In genomic region chr17:6013079-6013478, GRCm38 (mm10) we compare ENCODE assay signal across 22 mouse cellular contexts.
A peak's percentile ranks its signal among the peaks of the same experiment; 100 is the strongest.
DNase-seq lines count a peak whose midpoint lies in the region; ATAC-seq and TF ChIP-seq lines count a peak whose summit lies in the region.
"Had no signal": no experiment of that assay in that cellular context is flagged by ENCODE, and none has a peak within 500 bp of the region (broad histone marks: within the 10 kb centered on the region; RNA-seq: fewer than 3 reads in every experiment).

No protein-coding gene starts in this region.

- no peak for TF ChIP-seq POLR2A in heart, adult 2 months (IDR thresholded peaks at IDR 0.05; ENCODE audit: insufficient read depth, low read depth, low read length)
- TF ChIP-seq POLR2A in CH12.LX (IDR thresholded peaks at IDR 0.05; ENCODE audit: low read depth, low read length) = no peak

- no peak for TF ChIP-seq RAD21 in CH12.LX (IDR thresholded peaks at IDR 0.05; ENCODE audit: low read depth, low read length)

- intact Hi-C loops in heart, postnatal 14 days (cut with DNase I) = no loop called here
- intact Hi-C loops in heart, adult 2 months (cut with DNase I) = no loop called here

- TF ChIP-seq EP300 in heart, postnatal 0 days (IDR thresholded peaks at IDR 0.05; ENCODE audit: low read depth) = no peak
- TF ChIP-seq EP300 in heart, adult 2 months (IDR thresholded peaks at IDR 0.05; ENCODE audit: insufficient read depth, low read depth, low read length) = no peak
- TF ChIP-seq EP300 in CH12.LX (IDR thresholded peaks at IDR 0.05; ENCODE audit: low read length) = peak; percentile 84

- no peak for ATAC-seq in heart, embryonic 13.5 days (ENCODE audit: extremely low read depth, insufficient number of reproducible peaks, low FRiP score, low TSS enrichment)
- ATAC-seq in heart, embryonic 15.5 days (replicated peaks; ENCODE audit: insufficient number of reproducible peaks, insufficient read depth, low FRiP score, low read depth) = no peak
- ATAC-seq in heart, postnatal 0 days (ENCODE audit: insufficient read depth, low read depth) = no peak
- ATAC-seq: activated CD4-positive, CD25-positive, alpha-beta regulatory T cell, adult 4 months; CD4-positive, CD25-positive, alpha-beta regulatory T cell, adult 4 months; Patski had no signal

- in situ Hi-C loops in CH12.LX (cut with MboI; ENCODE audit: low pct_ligation_motif_present, low pct_unique_long_range_greater_than_20kb, low sequenced_read_pairs) = loop anchor here (5.0 to 25.0 kb wide), 2 partner anchors 36 to 576 kb away; partner anchors contain the start of gene Tmem242

- TF ChIP-seq CTCF in heart, postnatal 0 days (IDR thresholded peaks at IDR 0.05; ENCODE audit: low read depth) = no peak
- TF ChIP-seq CTCF in heart, adult 2 months (IDR thresholded peaks at IDR 0.05) = no peak
- TF ChIP-seq CTCF in CH12.LX (conservative IDR thresholded peaks at IDR 0.05 in 1 of 2, IDR thresholded peaks at IDR 0.05 in 1 of 2; ENCODE audit: low read depth in 2 of 2, low read length in 2 of 2) = no peak

- peaks cover 19% of the 10 kb centered on the region for H3K36me3 ChIP-seq in heart, embryonic 13.5 days
- H3K36me3 ChIP-seq in heart, embryonic 10.5 days = 0 out of 2 replicates have a peak, but pooled peaks cover 3% of the 10 kb centered on the region
- H3K36me3 ChIP-seq in heart, embryonic 15.5 days = peaks cover 7% of the 10 kb centered on the region; the same call in 1 of the 2 replicates
- peaks cover 29% of the 10 kb centered on the region for H3K36me3 ChIP-seq in heart, postnatal 0 days (replicated peaks; ENCODE audit: control insufficient read depth, insufficient read depth, low read length)
- no peaks in the 10 kb centered on the region for H3K36me3 ChIP-seq in heart, adult 2 months (ENCODE audit: control insufficient read depth, insufficient read depth, low read length)
- peaks cover 2 to 51% of the 10 kb centered on the region in 2 experiments for H3K36me3 ChIP-seq in CH12.LX (replicated peaks in 1 of 2; ENCODE audit: control insufficient read depth in 1 of 2, insufficient read depth in 1 of 2, low read length in 1 of 2)
- H3K36me3 ChIP-seq: G1E had no signal

- DNase-seq in heart, embryonic 10.5 days (ENCODE audit: low spot score) = no peak
- DNase-seq in heart, postnatal 14 days = no peak
- DNase-seq in heart, postnatal 0 days (ENCODE audit: low spot score) = no peak
- no peak for DNase-seq in heart, adult 2 months
- peak; percentile 88 for DNase-seq in CH12.LX (ENCODE audit: extremely low read depth)
- DNase-seq in embryo, embryonic 10 days (ENCODE audit: low spot score) = no peak
- DNase-seq: adrenal gland, adult 2 months; adrenal gland, adult 8-10 months; adrenal gland, postnatal 10 days; adrenal gland, postnatal 14 days; adrenal gland, postnatal 25 days; adrenal gland, postnatal 36 days; B cell, adult 2 months; cerebellum, adult 11 months; cerebellum, adult 11-12 months; cerebellum, adult 18-20 months had no signal

- peak overlapping the region; percentile 4; the same call in 1 of the 2 replicates for H3K9ac ChIP-seq in heart, embryonic 13.5 days
- H3K9ac ChIP-seq in heart, embryonic 15.5 days = no peak overlapping the region
- no peak overlapping the region for H3K9ac ChIP-seq in heart, postnatal 0 days (replicated peaks; ENCODE audit: low read depth, low read length)
- no peak overlapping the region for H3K9ac ChIP-seq in heart, adult 2 months (ENCODE audit: low read depth, low read length)
- no peak overlapping the region for H3K9ac ChIP-seq in CH12.LX (ENCODE audit: insufficient read depth, low read depth)

- no peak overlapping the region for H3K4me3 ChIP-seq in heart, embryonic 13.5 days
- no peak overlapping the region for H3K4me3 ChIP-seq in heart, embryonic 10.5 days
- no peak overlapping the region for H3K4me3 ChIP-seq in heart, embryonic 15.5 days
- H3K4me3 ChIP-seq in heart, postnatal 0 days (ENCODE audit: low read depth, low read length) = no peak overlapping the region
- no peak overlapping the region for H3K4me3 ChIP-seq in heart, adult 2 months
- peak overlapping the region in 1 of 3 experiments; percentile 5 for H3K4me3 ChIP-seq in CH12.LX (replicated peaks in 1 of 3; ENCODE audit: low read depth in 2 of 3, low read length in 2 of 3, poor library complexity in 1 of 3)

- 63% methylated on average over 4 of the region's 4 CpGs for WGBS in heart, embryonic 13.5 days
- WGBS in heart, embryonic 10.5 days = 73% methylated on average over 4 of the region's 4 CpGs
- 69% methylated on average over 4 of the region's 4 CpGs for WGBS in heart, embryonic 15.5 days
- 72% methylated on average over 4 of the region's 4 CpGs for WGBS in heart, postnatal 0 days
- WGBS in heart, adult 2 months = 84% methylated on average over 4 of the region's 4 CpGs

- no peak overlapping the region for H3K4me2 ChIP-seq in heart, embryonic 13.5 days
- no peak overlapping the region for H3K4me2 ChIP-seq in heart, embryonic 15.5 days
- no peak overlapping the region for H3K4me2 ChIP-seq in heart, postnatal 0 days (ENCODE audit: low read depth, low read length)
- no peak overlapping the region for H3K4me2 ChIP-seq in CH12.LX (ENCODE audit: insufficient read depth, low read depth, poor library complexity, severe bottlenecking)

- no peaks in the 10 kb centered on the region for H3K9me3 ChIP-seq in heart, embryonic 13.5 days
- no peaks in the 10 kb centered on the region for H3K9me3 ChIP-seq in heart, embryonic 10.5 days
- no peaks in the 10 kb centered on the region for H3K9me3 ChIP-seq in heart, embryonic 15.5 days (replicated peaks)
- no peaks in the 10 kb centered on the region for H3K9me3 ChIP-seq in heart, postnatal 0 days (replicated peaks; ENCODE audit: control insufficient read depth, low read length)
- H3K9me3 ChIP-seq in CH12.LX (replicated peaks; ENCODE audit: low read length) = no peaks in the 10 kb centered on the region
- H3K9me3 ChIP-seq: G1E had no signal

- dilution Hi-C loops in CH12.LX (cut with MboI; ENCODE audit: extremely low pct_ligation_motif_present, extremely low pct_unique_long_range_greater_than_20kb, low sequenced_read_pairs) = no loop called here

- no peaks in the 10 kb centered on the region for H3K27me3 ChIP-seq in heart, embryonic 13.5 days (replicated peaks)
- H3K27me3 ChIP-seq in heart, embryonic 10.5 days (ENCODE audit: insufficient read depth, poor library complexity, severe bottlenecking) = no peaks in the 10 kb centered on the region
- H3K27me3 ChIP-seq in heart, embryonic 15.5 days = no peaks in the 10 kb centered on the region
- no peaks in the 10 kb centered on the region for H3K27me3 ChIP-seq in heart, postnatal 0 days (ENCODE audit: control insufficient read depth, insufficient read depth, low read length)
- H3K27me3 ChIP-seq in heart, adult 2 months (ENCODE audit: control insufficient read depth, insufficient read depth, low read length) = no peaks in the 10 kb centered on the region
- no peaks in the 10 kb centered on the region for H3K27me3 ChIP-seq in CH12.LX (replicated peaks)
- H3K27me3 ChIP-seq: Patski had no signal

- 0 out of 2 replicates have a peak overlapping the region, but pooled peaks have one; percentile 32 for H3K27ac ChIP-seq in heart, embryonic 13.5 days (replicated peaks)
- no peak overlapping the region for H3K27ac ChIP-seq in heart, embryonic 10.5 days
- peak overlapping the region; percentile 20; the same call in 1 of the 2 replicates for H3K27ac ChIP-seq in heart, embryonic 15.5 days
- H3K27ac ChIP-seq in heart, postnatal 0 days (ENCODE audit: low read depth) = 0 out of 2 replicates have a peak overlapping the region, but pooled peaks have one; percentile 8
- H3K27ac ChIP-seq in heart, adult 2 months = no peak overlapping the region
- H3K27ac ChIP-seq in CH12.LX (ENCODE audit: insufficient read depth, low read depth) = peak overlapping the region; percentile 32; the same call in 1 of the 2 replicates

- H3K79me2 ChIP-seq in heart, adult 2 months (replicated peaks; ENCODE audit: control insufficient read depth, insufficient read depth, low read length) = no peaks in the 10 kb centered on the region
- no peaks in the 10 kb centered on the region for H3K79me2 ChIP-seq in CH12.LX (replicated peaks; ENCODE audit: control insufficient read depth, extremely low read depth, insufficient read depth, poor library complexity, severe bottlenecking)

- H3K4me1 ChIP-seq in heart, embryonic 13.5 days = peaks cover 41% of the 10 kb centered on the region
- H3K4me1 ChIP-seq in heart, embryonic 10.5 days = peaks cover 29% of the 10 kb centered on the region
- peaks cover 33% of the 10 kb centered on the region for H3K4me1 ChIP-seq in heart, embryonic 15.5 days (replicated peaks)
- peaks cover 15% of the 10 kb centered on the region; the same call in 1 of the 2 replicates for H3K4me1 ChIP-seq in heart, postnatal 0 days (ENCODE audit: control insufficient read depth, insufficient read depth)
- peaks cover 11% of the 10 kb centered on the region for H3K4me1 ChIP-seq in heart, adult 2 months (ENCODE audit: control insufficient read depth, insufficient read depth, low read length)
- H3K4me1 ChIP-seq in CH12.LX (ENCODE audit: control insufficient read depth in 1 of 2, insufficient read depth in 2 of 2) = peaks cover 48 to 71% of the 10 kb centered on the region in 2 experiments

TF ChIP-seq in CH12.LX, 34 proteins besides CTCF, POLR2A, EP300 and RAD21 (continues in another document):
- 0 out of 2 replicates have a peak, but pooled peaks have one; percentile 26 for TF ChIP-seq KAT2A (IDR thresholded peaks at IDR 0.05; ENCODE audit: insufficient replicate concordance, low read length)
- peak; percentile 84 for TF ChIP-seq MAX (IDR thresholded peaks at IDR 0.05; ENCODE audit: low read length)
- TF ChIP-seq TBP (conservative IDR thresholded peaks at IDR 0.05; ENCODE audit: low read depth, low read length) = no peak
- TF ChIP-seq NELFE (IDR thresholded peaks at IDR 0.05; ENCODE audit: low read depth, low read length) = no peak
- TF ChIP-seq MEF2A (IDR thresholded peaks at IDR 0.05; ENCODE audit: borderline replicate concordance, low read depth, low read length) = peak; percentile 83
- no peak for TF ChIP-seq ZKSCAN1 (IDR thresholded peaks at IDR 0.05; ENCODE audit: borderline replicate concordance, low read depth, low read length)
- peak; percentile 87; the same call in 1 of the 2 replicates for TF ChIP-seq MAZ (IDR thresholded peaks at IDR 0.05; ENCODE audit: low read depth, low read length)
- 0 out of 2 replicates have a peak, but pooled peaks have one; percentile 36 for TF ChIP-seq ELF1 (IDR thresholded peaks at IDR 0.05; ENCODE audit: low read depth, low read length)
- peak; percentile 99 for TF ChIP-seq ETS1 (conservative IDR thresholded peaks at IDR 0.05; ENCODE audit: low read depth, low read length)
- no peak for TF ChIP-seq GABPA (IDR thresholded peaks at IDR 0.05; ENCODE audit: insufficient replicate concordance, low read depth, low read length)
- peak; percentile 72 for TF ChIP-seq MYC (IDR thresholded peaks at IDR 0.05; ENCODE audit: low read depth, low read length)
- TF ChIP-seq USF1 (IDR thresholded peaks at IDR 0.05; ENCODE audit: low read depth, low read length) = 0 out of 2 replicates have a peak, but pooled peaks have one; percentile 20
- TF ChIP-seq IRF4 (IDR thresholded peaks at IDR 0.05; ENCODE audit: low read depth, low read length) = peak; percentile 82
- TF ChIP-seq ZC3H11A (IDR thresholded peaks at IDR 0.05; ENCODE audit: low read depth, low read length) = no peak
- peak; percentile 82 for TF ChIP-seq SIN3A (IDR thresholded peaks at IDR 0.05; ENCODE audit: low read length)

Comparison
In these comparisons a context has a peak if more than half of its experiments do, and no peak if none do; other contexts are left out.
1. H3K27ac ChIP-seq: peak in heart, embryonic 13.5 days (single experiment), heart, embryonic 15.5 days (single experiment), heart, postnatal 0 days (single experiment) and CH12.LX (single experiment); none in heart, embryonic 10.5 days (single experiment) and heart, adult 2 months (single experiment).